Mouse (Mus musculus): ENCODE results near the gene Ufc1.

Gene Ufc1

GRCm38 (mm10) chr1:171287136-171288081 is 7.4 kb downstream of the Ufc1 start, which contains the start of gene Usp21:
Gene Usp21, minus strand, starts transcription at chr1:171287991.
- DNase-seq (ENCODE audit: low read depth, low spot score): peak; percentile 90

- no peak for DNase-seq (ENCODE audit: low read depth, low spot score)
These were observed 8.3 kb downstream of the Ufc1 start for GRCm38 (mm10) chr1:171286517-171286916.

DNA sequence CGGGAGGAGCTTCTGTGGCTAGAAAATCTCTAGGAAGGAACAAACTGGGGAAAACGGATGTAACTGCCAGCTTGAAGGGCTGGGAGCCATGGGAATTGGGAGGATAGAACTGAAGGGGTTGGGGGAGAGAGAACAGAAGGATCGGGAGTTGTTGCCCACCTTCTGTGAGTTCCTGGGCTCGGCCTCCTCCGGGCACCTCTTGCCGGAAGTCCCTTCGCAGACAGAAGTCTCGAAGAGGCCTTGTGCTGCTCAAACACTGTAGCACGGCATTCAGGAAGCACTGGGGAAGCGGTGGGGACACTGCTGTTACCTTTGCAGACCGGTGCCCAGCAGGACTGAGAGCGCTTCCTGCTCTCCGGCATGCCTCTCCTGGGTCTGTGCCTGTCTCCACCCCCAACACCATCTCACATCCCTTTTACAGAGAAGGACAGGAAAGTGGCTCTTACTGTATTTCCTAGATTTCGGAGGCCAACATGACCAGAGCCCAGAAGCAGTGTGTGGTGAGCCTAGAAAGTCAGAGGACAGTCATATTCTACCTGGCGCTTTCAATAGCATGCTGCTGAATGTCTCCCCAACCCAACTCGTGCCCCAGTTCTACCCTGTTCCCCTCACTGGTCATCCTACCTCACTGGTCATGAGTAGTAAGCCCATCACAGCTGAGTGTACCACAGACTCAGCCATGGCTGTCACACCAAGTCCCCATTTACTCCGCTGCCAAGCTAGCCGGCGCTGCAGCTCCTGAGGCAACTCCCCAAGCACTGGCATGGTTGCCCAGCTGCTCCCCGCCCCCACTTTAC is 9.5 kb downstream of the Ufc1 start:
- DNase-seq (ENCODE audit: low read depth, low spot score): no peak

GRCm38 (mm10) chr1:171284491-171284890 is 10.3 kb downstream of the Ufc1 start:
- no peak for DNase-seq (ENCODE audit: low read depth, low spot score)

- DNase-seq (ENCODE audit: low read depth, low spot score): no peak
These were observed 11.3 kb downstream of the Ufc1 start for GRCm38 (mm10) chr1:171283188-171284160.

DNA sequence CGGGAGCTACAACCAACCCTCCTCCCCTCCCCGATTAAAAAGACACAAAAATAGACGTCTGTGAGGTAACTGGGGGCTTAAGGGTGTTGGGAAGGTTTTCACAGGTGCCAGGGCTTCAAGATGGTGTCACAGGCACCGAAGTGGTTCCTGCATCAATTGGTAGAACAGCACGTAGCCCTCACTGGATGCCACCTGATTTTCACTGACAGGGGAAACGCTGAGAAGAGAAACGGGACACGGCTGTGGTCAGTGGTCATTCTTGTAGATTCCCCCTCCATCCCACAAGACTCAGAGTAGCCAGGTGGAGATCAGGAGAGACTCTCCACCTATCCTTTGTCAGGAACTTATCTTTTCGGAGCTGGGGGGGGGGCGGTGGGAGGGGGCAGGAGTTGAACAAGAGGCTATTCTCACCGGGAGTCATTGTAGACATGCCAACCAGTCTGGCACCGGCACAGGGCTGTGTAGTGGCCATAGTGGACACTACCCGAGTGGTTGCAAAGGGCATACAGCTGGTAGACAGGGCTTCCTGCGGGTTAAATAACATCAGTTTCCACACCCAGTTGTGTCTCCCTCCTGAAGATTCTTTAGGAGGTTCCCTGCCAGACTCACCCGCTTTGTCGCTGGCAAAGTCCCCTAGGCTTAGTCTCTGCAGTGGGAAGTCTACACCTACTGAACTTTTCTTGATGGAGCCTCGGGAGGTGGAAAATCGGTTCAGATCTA is 12.6 kb downstream of the Ufc1 start:
- no peak for DNase-seq (ENCODE audit: low read depth, low spot score)

- DNase-seq (ENCODE audit: low read depth, low spot score): peak; percentile 57
These were observed 13.3 kb downstream of the Ufc1 start for GRCm38 (mm10) chr1:171281528-171281923.

DNA sequence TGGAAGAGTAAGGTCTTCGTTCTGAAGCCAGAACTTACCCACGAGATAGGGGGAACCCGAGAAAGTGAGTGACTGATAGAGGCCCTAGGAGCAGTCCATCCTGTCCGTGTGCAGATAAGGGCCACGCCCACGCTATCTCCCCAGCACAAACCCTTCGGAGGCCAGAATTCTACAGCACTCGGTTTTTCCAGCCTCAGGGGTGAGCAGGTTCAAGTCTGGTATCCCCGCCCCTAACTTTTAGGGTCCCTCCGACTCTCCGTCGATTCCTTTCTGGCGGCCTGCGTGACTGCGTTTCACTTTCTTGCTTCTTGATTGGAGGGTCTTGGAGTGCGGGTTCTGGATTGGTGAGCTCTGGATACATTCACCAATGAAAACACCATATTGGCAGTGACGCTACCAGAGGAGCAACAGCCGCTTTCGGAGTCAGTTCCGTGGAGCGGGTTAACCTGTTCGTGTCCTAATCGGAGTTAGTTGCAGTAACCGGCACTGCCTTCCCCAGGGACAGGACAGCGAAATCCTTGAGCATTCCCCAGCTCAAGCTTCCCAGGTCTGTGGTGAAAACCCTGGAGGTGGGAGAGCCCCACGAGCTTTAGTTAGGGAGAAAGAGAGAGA is 13.8 kb downstream of the Ufc1 start, which contains the start of gene Ppox:
Gene Ppox, minus strand, starts transcription at position 271 of the 612 bp plus-strand sequence.
- peak; percentile 92 for DNase-seq (ENCODE audit: low read depth, low spot score)

DNA sequence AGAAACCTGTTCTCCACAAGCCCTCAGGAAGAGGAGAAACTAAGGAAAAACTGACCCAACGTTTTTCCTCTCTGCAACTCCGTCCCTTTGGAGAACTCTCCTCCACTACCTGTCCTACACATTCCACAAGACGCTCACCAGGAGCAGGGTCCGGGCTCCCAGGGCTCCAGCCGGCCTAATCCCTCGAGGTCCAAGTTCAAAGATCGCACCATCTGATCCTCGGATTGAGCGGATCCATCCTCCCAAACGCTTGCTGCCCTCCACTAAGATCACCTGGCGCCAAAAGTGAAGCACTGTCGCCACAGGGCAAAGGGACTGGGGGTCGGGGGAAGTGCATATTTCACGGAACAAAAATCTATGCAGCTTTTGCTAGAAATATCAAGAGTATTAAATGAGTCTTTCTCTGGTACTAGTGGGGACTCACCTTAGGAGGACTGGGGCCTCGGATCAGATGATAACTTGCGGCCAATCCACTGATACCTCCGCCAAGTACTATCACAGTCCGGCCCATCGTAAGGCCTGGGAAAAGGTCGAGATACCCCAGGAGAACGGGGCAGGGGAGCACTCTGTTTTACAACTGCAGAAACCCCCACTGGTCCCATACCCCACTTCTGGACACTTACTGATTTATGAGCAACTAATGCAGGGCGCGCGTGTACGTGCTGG is 14.4 kb downstream of the Ufc1 start:
- no peak for DNase-seq (ENCODE audit: low read depth, low spot score)

GRCm38 (mm10) chr1:171279721-171280120 is 15.1 kb downstream of the Ufc1 start:
- no peak for DNase-seq (ENCODE audit: low read depth, low spot score)

GRCm38 (mm10) chr1:171279012-171279705 is 15.7 kb downstream of the Ufc1 start:
- DNase-seq (ENCODE audit: low read depth, low spot score): no peak

DNA sequence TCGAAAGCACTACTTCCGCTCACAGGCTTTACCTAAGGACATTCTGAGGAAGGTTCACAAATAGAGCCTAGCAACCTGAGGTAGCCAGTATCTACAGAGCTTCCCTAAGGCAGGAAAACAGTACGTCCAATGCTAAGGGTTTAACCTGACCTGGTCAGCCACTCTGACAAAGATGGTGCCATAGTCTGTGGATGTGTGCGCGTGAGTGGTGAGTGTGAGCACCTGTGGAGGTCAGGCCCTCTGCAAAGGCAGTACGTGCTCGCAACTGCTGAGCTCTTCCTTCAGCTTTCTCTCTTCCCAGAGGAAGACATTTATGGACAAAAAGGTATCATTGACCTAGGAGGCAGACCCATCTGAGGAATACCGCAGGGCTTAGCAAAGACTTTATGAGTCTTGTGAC is 16.4 kb downstream of the Ufc1 start:
- DNase-seq (ENCODE audit: low read depth, low spot score): no peak

- DNase-seq (ENCODE audit: low read depth, low spot score): no peak
These were observed 17.1 kb downstream of the Ufc1 start for GRCm38 (mm10) chr1:171277736-171278135.

DNA sequence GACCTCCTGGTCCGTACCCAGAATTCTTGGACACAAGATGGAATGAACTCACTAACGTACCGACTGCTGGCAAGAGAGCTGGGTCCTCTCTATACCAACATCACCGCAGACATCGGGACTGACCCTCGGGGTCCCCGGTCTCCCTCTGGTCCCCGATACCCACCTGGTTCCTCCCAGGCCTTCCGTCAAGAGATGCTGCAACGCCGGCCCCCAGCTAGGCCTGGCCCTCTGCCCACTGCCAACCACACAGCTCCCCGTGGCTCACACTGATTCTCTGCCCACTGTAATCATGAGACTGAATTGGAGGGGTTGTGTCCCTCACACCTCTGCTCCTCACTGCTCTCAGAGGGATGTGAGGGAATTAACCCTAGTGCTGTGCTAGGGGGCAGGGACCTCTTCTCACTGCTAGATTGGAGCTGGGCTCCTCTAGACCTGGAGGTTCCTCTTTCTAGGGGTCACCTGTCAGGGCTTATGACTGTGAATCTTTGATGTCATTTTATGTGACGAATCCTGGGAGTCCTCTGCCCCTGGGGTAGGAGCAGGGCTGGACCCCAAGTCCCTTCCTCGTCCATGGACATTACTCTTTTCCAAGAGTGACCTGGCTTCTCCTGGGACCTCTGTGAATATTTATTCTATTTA is 18.6 kb downstream of the Ufc1 start:
- DNase-seq (ENCODE audit: low read depth, low spot score): no peak

DNA sequence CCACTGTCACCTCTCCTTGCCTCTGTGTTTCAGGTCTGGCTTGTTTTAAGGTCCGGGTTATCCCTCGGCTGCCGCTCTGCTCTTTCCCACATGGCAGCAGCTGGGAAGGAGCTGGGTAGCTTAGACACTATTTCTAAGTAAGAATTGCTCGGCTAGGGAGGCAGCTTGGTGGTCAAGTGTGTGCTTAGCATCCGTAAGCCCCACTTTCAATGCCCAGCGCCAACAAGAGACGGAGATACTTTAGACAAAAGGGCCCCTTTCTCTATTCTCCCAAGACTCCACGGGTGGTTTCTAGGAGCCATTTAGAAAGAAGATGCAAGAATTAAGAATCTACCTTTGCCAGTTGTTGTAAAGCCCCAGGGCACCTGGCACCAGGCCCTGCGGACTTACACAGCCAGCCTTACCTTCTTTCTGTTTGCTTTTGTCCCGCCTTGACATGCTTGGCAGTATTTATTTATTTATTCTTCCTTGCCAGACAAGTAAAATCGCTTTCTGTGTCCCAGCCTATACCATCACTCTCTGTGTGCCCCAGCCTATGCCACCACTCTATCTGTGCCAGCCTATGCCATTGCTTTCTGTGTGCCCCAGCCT is 19.6 kb downstream of the Ufc1 start:
- no peak for DNase-seq (ENCODE audit: low read depth, low spot score)

GRCm38 (mm10) chr1:171274171-171274570 is 20.7 kb downstream of the Ufc1 start:
- DNase-seq (ENCODE audit: low read depth, low spot score): no peak

DNA sequence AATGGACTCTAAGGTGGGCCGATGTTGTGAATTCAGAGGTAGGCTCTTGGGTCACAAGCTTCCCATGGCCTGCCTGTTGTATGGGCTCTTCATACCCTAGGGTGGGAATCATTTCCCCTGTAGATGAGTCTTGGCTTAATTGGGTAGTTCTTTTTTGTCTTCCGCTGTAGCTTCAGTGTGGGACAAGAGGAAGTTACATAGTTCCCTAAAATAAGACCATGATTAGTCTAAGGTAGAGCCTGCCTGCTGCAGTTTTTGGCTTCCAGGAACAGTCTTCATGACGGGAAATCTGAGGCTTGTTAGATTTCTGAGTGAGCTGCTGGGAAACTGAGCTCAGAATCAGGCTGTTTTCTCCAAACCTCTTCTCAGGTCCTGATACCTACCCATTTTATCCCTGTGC is 22.7 kb downstream of the Ufc1 start:
- DNase-seq (ENCODE audit: low read depth, low spot score): no peak

DNA sequence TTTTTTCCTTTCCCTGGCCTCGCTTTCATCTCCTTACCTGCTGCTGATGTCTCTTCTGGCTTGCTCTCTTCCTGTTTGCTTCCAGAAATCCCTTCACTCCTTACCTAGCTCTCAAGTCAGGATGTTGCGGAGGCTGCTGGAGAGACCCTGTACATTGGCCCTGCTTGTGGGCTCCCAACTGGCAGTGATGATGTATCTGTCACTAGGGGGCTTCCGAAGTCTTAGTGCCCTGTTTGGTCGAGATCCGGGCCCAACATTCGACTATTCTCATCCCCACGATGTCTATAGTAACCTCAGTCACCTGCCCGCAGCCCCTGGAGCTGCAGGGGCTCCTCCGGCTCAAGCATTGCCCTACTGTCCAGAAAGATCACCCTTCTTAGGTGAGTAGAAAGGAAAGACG is 23.2 kb downstream of the Ufc1 start:
- DNase-seq (ENCODE audit: low read depth, low spot score): no peak
